Mouse (Mus musculus) hindbrain, embryonic 14.5 days (tissue): ENCODE measurements around the gene 4430402I18Rik. TPM values are rescaled to one million over a fixed set of nuclear protein-coding genes. Genes with fewer than 3 reads are reported as not detected.

ENCODE experiments used
- ATAC-seq: fragments of 200-750 bp; cut with Nextera tagmentation; 2 replicates; pipeline ENCODE4 v1.8.0; 2017; ENCODE audit warnings: moderate number of reproducible peaks, mild to moderate bottlenecking, moderate TSS enrichment, moderate library complexity; ENCODE audit not compliant: low FRiP score
- DNase-seq: peaks from one replicate; pipeline ENCODE4 v3.0.0-alpha.2; 2015; ENCODE audit warnings: low spot score
- H3K27ac ChIP-seq: fragments of 300-500 bp; sonication (generic); 2 replicates; pipeline ENCODE4 v1.5.1; 2014; ENCODE audit warnings: mild to moderate bottlenecking, moderate library complexity
- H3K27me3 ChIP-seq: fragments of 300-500 bp; sonication (generic); 2 replicates; pipeline ENCODE4 v1.6.1; 2014; ENCODE audit warnings: mild to moderate bottlenecking, low read length, mixed read lengths; ENCODE audit not compliant: control insufficient read depth, insufficient read depth
- H3K36me3 ChIP-seq: fragments of 300-500 bp; sonication (generic); replicated peaks from 2 replicates; pipeline ENCODE4 v1.6.1; 2014; ENCODE audit not compliant: control insufficient read depth, insufficient read depth
- H3K4me1 ChIP-seq: fragments of 300-500 bp; sonication (generic); replicated peaks from 2 replicates; pipeline ENCODE4 v1.6.1; 2014; ENCODE audit warnings: antibody characterized with exemption, low read length, mixed read lengths; ENCODE audit not compliant: control insufficient read depth, insufficient read depth
- H3K4me2 ChIP-seq: fragments of 300-500 bp; sonication (generic); replicated peaks from 2 replicates; pipeline ENCODE4 v1.6.1; 2014; ENCODE audit warnings: mild to moderate bottlenecking, moderate library complexity
- H3K4me3 ChIP-seq: fragments of 300-500 bp; sonication (generic); replicated peaks from 2 replicates; pipeline ENCODE4 v1.5.1; 2014; ENCODE audit warnings: mild to moderate bottlenecking, low read length
- H3K9ac ChIP-seq: fragments of 300-500 bp; sonication (generic); 2 replicates; pipeline ENCODE4 v1.6.1; 2014
- H3K9me3 ChIP-seq: fragments of 300-500 bp; sonication (generic); 2 replicates; pipeline ENCODE4 v1.6.1; 2016; ENCODE audit warnings: low read length; ENCODE audit not compliant: control insufficient read depth
- WGBS: fragments of 180-500 bp; shearing (Covaris S2); extraction: QIAGEN DNeasy Blood & Tissue Kit; methylation state at CpG from one replicate; pipeline ENCODE4 v1.1.7; 2014; 5-methylcytosine and 5-hydroxymethylcytosine counted together
- polyA plus RNA-seq: library from polyadenylated mRNA; unstranded; fragments of >200 nt; fragmentation: Nextera tagmentation; extraction: Ambion mirVana; gene quantifications from 2 replicates; pipeline ENCODE4 v1.2.1, GENCODE M21; 2014

Gene 4430402I18Rik
- polyA plus RNA-seq, 1 experiment from 2014 or later, result 2.0 TPM

GRCm38 (mm10) chr19:28941271-28941670 lies 26.3 kb downstream of the 4430402I18Rik start:
- Histone ChIP-seq H3K4me3 (no peak overlapping the region), H3K4me1 (no peaks in the 10 kb centered on the region), H3K27me3 (no peaks in the 10 kb centered on the region), H3K9me3 (no peaks in the 10 kb centered on the region), H3K4me2 (no peak overlapping the region), H3K36me3 (no peaks in the 10 kb centered on the region), H3K9ac (no peak overlapping the region), H3K27ac (no peak overlapping the region)
- ATAC-seq (no peak), DNase-seq (no peak)
- 75% methylated on average over 4 of the region's 4 CpGs for WGBS

- H3K4me2 ChIP-seq, result no peak overlapping the region
- no peak for DNase-seq
- H3K36me3 ChIP-seq, result no peaks in the 10 kb centered on the region
- H3K27me3 ChIP-seq, result no peaks in the 10 kb centered on the region
- H3K9me3 ChIP-seq, result no peaks in the 10 kb centered on the region
- H3K27ac ChIP-seq, result no peak overlapping the region
- H3K4me1 ChIP-seq, result no peaks in the 10 kb centered on the region
- no peak overlapping the region for H3K4me3 ChIP-seq
- H3K9ac ChIP-seq, result no peak overlapping the region
- no peak for ATAC-seq
- 70% methylated on average over 9 of the region's 9 CpGs for WGBS
Measured at GRCm38 (mm10) chr19:28940135-28940874, 27.3 kb downstream of the 4430402I18Rik start.

GRCm38 (mm10) chr19:28934897-28935296 lies 32.7 kb downstream of the 4430402I18Rik start:
- Histone ChIP-seq H3K27me3 (no peaks in the 10 kb centered on the region), H3K9ac (no peak overlapping the region), H3K36me3 (no peaks in the 10 kb centered on the region), H3K27ac (no peak overlapping the region), H3K9me3 (0 out of 2 replicates have a peak, but pooled peaks cover 5% of the 10 kb centered on the region), H3K4me1 (no peaks in the 10 kb centered on the region), H3K4me3 (no peak overlapping the region), H3K4me2 (no peak overlapping the region)
- 90% methylated on average over 3 of the region's 3 CpGs for WGBS
- ATAC-seq, result no peak
- DNase-seq, result no peak

- no peak for ATAC-seq
- H3K4me2 ChIP-seq, result no peak overlapping the region
Measured at GRCm38 (mm10) chr19:28929034-28929433, 38.6 kb downstream of the 4430402I18Rik start.

GRCm38 (mm10) chr19:28927396-28927795 lies 40.2 kb downstream of the 4430402I18Rik start:
- no peaks in the 10 kb centered on the region for H3K4me1 ChIP-seq
- no peak overlapping the region for H3K27ac ChIP-seq
- 0 out of 2 replicates have a peak, but pooled peaks cover 5% of the 10 kb centered on the region for H3K9me3 ChIP-seq
- H3K4me2 ChIP-seq, result no peak overlapping the region
- H3K27me3 ChIP-seq, result no peaks in the 10 kb centered on the region
- DNase-seq, result no peak
- no peaks in the 10 kb centered on the region for H3K36me3 ChIP-seq
- no peak for ATAC-seq
- H3K9ac ChIP-seq, result no peak overlapping the region
- no peak overlapping the region for H3K4me3 ChIP-seq
- WGBS, result 81% methylated on average over 4 of the region's 4 CpGs

More at GRCm38 (mm10) chr19:28929034-28929433, 38.6 kb downstream of the 4430402I18Rik start:
- H3K27me3 ChIP-seq, result no peaks in the 10 kb centered on the region
- H3K27ac ChIP-seq, result no peak overlapping the region
- H3K9me3 ChIP-seq, result 0 out of 2 replicates have a peak, but pooled peaks cover 5% of the 10 kb centered on the region
- H3K9ac ChIP-seq, result no peak overlapping the region
- no peaks in the 10 kb centered on the region for H3K4me1 ChIP-seq
- no peak for DNase-seq
- no peak overlapping the region for H3K4me3 ChIP-seq
- no peaks in the 10 kb centered on the region for H3K36me3 ChIP-seq

GRCm38 (mm10) chr19:28926366-28926765 lies 41.2 kb downstream of the 4430402I18Rik start:
- WGBS, result 88% methylated on average over 5 of the region's 5 CpGs
- Histone ChIP-seq H3K27ac (no peak overlapping the region), H3K4me3 (no peak overlapping the region), H3K9me3 (no peaks in the 10 kb centered on the region), H3K9ac (no peak overlapping the region), H3K4me1 (no peaks in the 10 kb centered on the region), H3K27me3 (no peaks in the 10 kb centered on the region), H3K36me3 (no peaks in the 10 kb centered on the region), H3K4me2 (no peak overlapping the region)
- DNase-seq (no peak), ATAC-seq (no peak)

GRCm38 (mm10) chr19:28917839-28918238 lies 49.8 kb downstream of the 4430402I18Rik start:
- H3K27me3 ChIP-seq, result no peaks in the 10 kb centered on the region
- no peak overlapping the region for H3K9ac ChIP-seq
- 86% methylated on average over 5 of the region's 5 CpGs for WGBS
- H3K4me1 ChIP-seq, result no peaks in the 10 kb centered on the region
- no peaks in the 10 kb centered on the region for H3K36me3 ChIP-seq
- DNase-seq (no peak), ATAC-seq (no peak)
- H3K4me2 ChIP-seq, result no peak overlapping the region
- H3K27ac ChIP-seq, result no peak overlapping the region
- H3K9me3 ChIP-seq, result no peaks in the 10 kb centered on the region
- no peak overlapping the region for H3K4me3 ChIP-seq

GRCm38 (mm10) chr19:28916492-28916891 lies 51.1 kb downstream of the 4430402I18Rik start:
- 62% methylated on average over 4 of the region's 4 CpGs for WGBS
- H3K4me1 ChIP-seq, result no peaks in the 10 kb centered on the region
- no peak overlapping the region for H3K9ac ChIP-seq
- no peak overlapping the region for H3K27ac ChIP-seq
- 0 out of 2 replicates have a peak, but pooled peaks cover 3% of the 10 kb centered on the region for H3K36me3 ChIP-seq
- DNase-seq (no peak), ATAC-seq (no peak)
- no peak overlapping the region for H3K4me3 ChIP-seq
- H3K27me3 ChIP-seq, result no peaks in the 10 kb centered on the region
- no peaks in the 10 kb centered on the region for H3K9me3 ChIP-seq
- H3K4me2 ChIP-seq, result no peak overlapping the region

GRCm38 (mm10) chr19:28915602-28916250 lies 51.9 kb downstream of the 4430402I18Rik start:
- ATAC-seq (no peak), DNase-seq (no peak)
- Histone ChIP-seq H3K9me3 (no peaks in the 10 kb centered on the region), H3K4me3 (no peak overlapping the region), H3K27ac (no peak overlapping the region), H3K27me3 (no peaks in the 10 kb centered on the region), H3K9ac (no peak overlapping the region), H3K36me3 (peaks cover 7% of the 10 kb centered on the region; the same call in 1 of the 2 replicates), H3K4me2 (no peak overlapping the region), H3K4me1 (no peaks in the 10 kb centered on the region)
- WGBS, result 60% methylated on average over 2 of the region's 2 CpGs
